Mouse (Mus musculus) mouse trophoblast stem cell (cell line): ENCODE data around the gene 4931422A03Rik.

ENCODE experiments used
- in situ Hi-C, 2 experiments: fragments of 300-500 bp; cut with MseI, MboI; formaldehyde crosslinking; loops; 2 replicates in 1 of 2; 3 replicates in 1 of 2; pipeline ENCODE4 v1.15.1; 2025

4931422A03Rik gene

GRCm38 (mm10) chr2:103970791-103971649 is 57.1 kb downstream of the 4931422A03Rik start:
- in situ Hi-C loops, result no loop called here

- in situ Hi-C loops, result no loop called here
Observed at GRCm38 (mm10) chr2:103970041-103970790, 57.9 kb downstream of the 4931422A03Rik start.

- in situ Hi-C loops, result no loop called here
Observed at GRCm38 (mm10) chr2:103969437-103970040, 58.6 kb downstream of the 4931422A03Rik start.

GRCm38 (mm10) chr2:103968919-103969436 is 59.2 kb downstream of the 4931422A03Rik start:
- in situ Hi-C loops, result no loop called here

- in situ Hi-C loops, result no loop called here
Observed at GRCm38 (mm10) chr2:103968186-103968585, 60.0 kb downstream of the 4931422A03Rik start.

- in situ Hi-C loops, result no loop called here
Observed at GRCm38 (mm10) chr2:103965391-103965790, 62.8 kb downstream of the 4931422A03Rik start.

GRCm38 (mm10) chr2:103962349-103962748 is 65.8 kb downstream of the 4931422A03Rik start:
- in situ Hi-C loops, result no loop called here

- in situ Hi-C loops, result no loop called here
Observed at GRCm38 (mm10) chr2:103959574-103959973, 68.6 kb downstream of the 4931422A03Rik start.

GRCm38 (mm10) chr2:103959066-103959465 is 69.1 kb downstream of the 4931422A03Rik start:
- in situ Hi-C loops, result no loop called here

GRCm38 (mm10) chr2:103958634-103959033 is 69.5 kb downstream of the 4931422A03Rik start:
- in situ Hi-C loops, result no loop called here

GRCm38 (mm10) chr2:103957649-103958546 is 70.3 kb downstream of the 4931422A03Rik start, which contains the start of gene Lmo2:
Lmo2 (plus strand) TSS chr2:103957986.
- in situ Hi-C loops, result no loop called here

- in situ Hi-C loops, result no loop called here
Observed at GRCm38 (mm10) chr2:103956867-103957266, 71.3 kb downstream of the 4931422A03Rik start.

- in situ Hi-C loops, result no loop called here
Observed at GRCm38 (mm10) chr2:103955714-103956113, 72.4 kb downstream of the 4931422A03Rik start.

- in situ Hi-C loops, result no loop called here
Observed at GRCm38 (mm10) chr2:103953050-103953835, 74.9 kb downstream of the 4931422A03Rik start.

- in situ Hi-C loops, result no loop called here
Observed at GRCm38 (mm10) chr2:103947982-103948655, 80.0 kb downstream of the 4931422A03Rik start.

GRCm38 (mm10) chr2:103946892-103947291 is 81.3 kb downstream of the 4931422A03Rik start:
- in situ Hi-C loops, result no loop called here

GRCm38 (mm10) chr2:103945571-103946092 is 82.5 kb downstream of the 4931422A03Rik start:
- in situ Hi-C loops, result no loop called here

- in situ Hi-C loops, result no loop called here
Observed at GRCm38 (mm10) chr2:103944859-103945258, 83.3 kb downstream of the 4931422A03Rik start.

- in situ Hi-C loops, result no loop called here
Observed at GRCm38 (mm10) chr2:103941085-103941484, 87.1 kb downstream of the 4931422A03Rik start.
